ENCODE assay signal across 30 mouse cellular contexts in the genomic region with DNA sequence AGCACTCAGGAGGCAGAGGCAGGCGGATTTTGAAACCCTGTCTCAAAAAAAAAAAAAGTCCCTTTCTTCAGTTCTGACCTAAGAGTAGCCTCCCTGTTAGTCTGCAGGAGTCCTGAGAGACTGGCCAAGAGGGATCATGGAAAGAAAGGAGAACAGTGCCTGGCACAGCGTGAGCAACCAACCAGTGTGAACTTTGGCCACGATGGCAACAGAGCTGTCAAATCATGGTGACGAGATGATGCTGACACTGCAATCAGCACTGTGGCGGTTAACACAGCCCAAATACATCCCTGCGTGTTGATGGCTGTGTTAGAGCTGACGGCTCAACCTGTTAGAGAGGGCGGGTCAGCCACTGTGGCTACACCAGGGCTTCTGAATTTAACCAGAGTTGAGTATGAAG.
A peak's percentile ranks its signal among the peaks of the same experiment; 100 is the strongest.
DNase-seq lines count a peak whose midpoint lies in the region; ATAC-seq and TF ChIP-seq lines count a peak whose summit lies in the region.
"Had no signal": no experiment of that assay in that cellular context is flagged by ENCODE, and none has a peak within 500 bp of the region (broad histone marks: within the 10 kb centered on the region; RNA-seq: fewer than 3 reads in every experiment).

No protein-coding gene starts in this region.

- peak overlapping the region; percentile 93 for H3K27ac ChIP-seq in gastrocnemius, adult 2 months
- no peak overlapping the region for H3K27ac ChIP-seq in intestine, postnatal 0 days (ENCODE audit: low read depth, low read length)
- H3K27ac ChIP-seq in intestine, embryonic 15.5 days, result no peak overlapping the region
- no peak overlapping the region for H3K27ac ChIP-seq in liver, postnatal 0 days (ENCODE audit: low read depth)
- no peak overlapping the region for H3K27ac ChIP-seq in liver, embryonic 12.5 days
- H3K27ac ChIP-seq: embryonic facial prominence, embryonic 13.5 days; embryonic facial prominence, embryonic 15.5 days; forebrain, embryonic 10.5 days; forebrain, embryonic 12.5 days had no signal

- 72% methylated on average over 8 of the region's 8 CpGs for WGBS in intestine, postnatal 0 days
- WGBS in intestine, embryonic 15.5 days, result 88% methylated on average over 8 of the region's 8 CpGs
- 72% methylated on average over 8 of the region's 8 CpGs for WGBS in liver, postnatal 0 days (ENCODE audit: insufficient replicate concordance)
- 79% methylated on average over 8 of the region's 8 CpGs for WGBS in liver, embryonic 12.5 days (ENCODE audit: insufficient replicate concordance)

- H3K4me3 ChIP-seq in gastrocnemius, adult 2 months, result no peak overlapping the region
- no peak overlapping the region for H3K4me3 ChIP-seq in intestine, postnatal 0 days (ENCODE audit: low read depth, low read length)
- no peak overlapping the region for H3K4me3 ChIP-seq in intestine, embryonic 15.5 days (replicated peaks)
- no peak overlapping the region for H3K4me3 ChIP-seq in liver, postnatal 0 days (ENCODE audit: low read depth, low read length)
- H3K4me3 ChIP-seq in liver, embryonic 12.5 days, result no peak overlapping the region
- H3K4me3 ChIP-seq: embryonic facial prominence, embryonic 13.5 days; embryonic facial prominence, embryonic 15.5 days; erythroblast, embryonic 14.5 days; forebrain, embryonic 10.5 days; forebrain, embryonic 12.5 days had no signal

- DNase-seq in gastrocnemius, adult 2 months, result no peak
- no peak for DNase-seq in gastrocnemius, postnatal 14 days
- peak; percentile 39 for DNase-seq in kidney, adult 9 months
- DNase-seq in kidney, adult 11 months, result no peak
- DNase-seq in liver, postnatal 0 days, result no peak
- DNase-seq: adrenal gland, adult 8-10 months; adrenal gland, postnatal 14 days; adrenal gland, postnatal 36 days; B cell, adult 2 months; cerebellum, adult 11 months; cerebellum, adult 18-20 months; cerebellum, adult 8-10 months; cerebellum, adult 9-11 months; cerebellum, postnatal 14 days; cerebellum, postnatal 36 days; embryo, embryonic 11 days had no signal

- TF ChIP-seq EP300 in liver, postnatal 0 days (IDR thresholded peaks at IDR 0.05; ENCODE audit: low read depth), result no peak

- no peak for TF ChIP-seq CTCF in gastrocnemius, adult 2 months (IDR thresholded peaks at IDR 0.05)
- no peak for TF ChIP-seq CTCF in intestine, postnatal 0 days (IDR thresholded peaks at IDR 0.05; ENCODE audit: low read depth)
- TF ChIP-seq CTCF in liver, postnatal 0 days (IDR thresholded peaks at IDR 0.05; ENCODE audit: low read depth), result no peak

- no peak overlapping the region for H3K9ac ChIP-seq in intestine, postnatal 0 days (ENCODE audit: low read depth, low read length)
- no peak overlapping the region for H3K9ac ChIP-seq in intestine, embryonic 15.5 days
- H3K9ac ChIP-seq in liver, postnatal 0 days (replicated peaks), result no peak overlapping the region
- no peak overlapping the region for H3K9ac ChIP-seq in liver, embryonic 12.5 days
- H3K9ac ChIP-seq: embryonic facial prominence, embryonic 13.5 days; embryonic facial prominence, embryonic 15.5 days; forebrain, embryonic 12.5 days had no signal

- ATAC-seq in intestine, postnatal 0 days, result peak; percentile 59
- ATAC-seq in intestine, embryonic 15.5 days, result no peak
- peak; percentile 18; the same call in 1 of the 2 replicates for ATAC-seq in liver, postnatal 0 days
- ATAC-seq in liver, embryonic 12.5 days, result no peak
- ATAC-seq: activated CD4-positive, CD25-positive, alpha-beta regulatory T cell, adult 4 months; CD4-positive, CD25-positive, alpha-beta regulatory T cell, adult 4 months; forebrain, embryonic 14.5 days; Patski had no signal

- H3K4me2 ChIP-seq in intestine, postnatal 0 days (replicated peaks; ENCODE audit: low read depth), result no peak overlapping the region
- H3K4me2 ChIP-seq in intestine, embryonic 15.5 days (replicated peaks), result no peak overlapping the region
- H3K4me2 ChIP-seq in liver, postnatal 0 days (ENCODE audit: low read depth, low read length), result no peak overlapping the region
- no peak overlapping the region for H3K4me2 ChIP-seq in liver, embryonic 12.5 days
- H3K4me2 ChIP-seq: embryonic facial prominence, embryonic 13.5 days; embryonic facial prominence, embryonic 15.5 days; forebrain, embryonic 12.5 days had no signal

- no peaks in the 10 kb centered on the region for H3K9me3 ChIP-seq in intestine, postnatal 0 days (ENCODE audit: control insufficient read depth)
- no peaks in the 10 kb centered on the region for H3K9me3 ChIP-seq in intestine, embryonic 15.5 days
- no peaks in the 10 kb centered on the region for H3K9me3 ChIP-seq in liver, postnatal 0 days (ENCODE audit: low read length)
- no peaks in the 10 kb centered on the region for H3K9me3 ChIP-seq in liver, embryonic 12.5 days (replicated peaks)
- H3K9me3 ChIP-seq: embryonic facial prominence, embryonic 13.5 days; embryonic facial prominence, embryonic 15.5 days; forebrain, embryonic 10.5 days; forebrain, embryonic 12.5 days; G1E had no signal

- intact Hi-C loops in gastrocnemius, adult 2 months (cut with DNase I), result no loop called here
- intact Hi-C loops in gastrocnemius, postnatal 14 days (cut with DNase I; ENCODE audit: low total_unique reads), result no loop called here

- no peaks in the 10 kb centered on the region for H3K27me3 ChIP-seq in intestine, postnatal 0 days (replicated peaks; ENCODE audit: control insufficient read depth, insufficient read depth, low read length)
- no peaks in the 10 kb centered on the region for H3K27me3 ChIP-seq in intestine, embryonic 15.5 days (replicated peaks)
- no peaks in the 10 kb centered on the region for H3K27me3 ChIP-seq in liver, postnatal 0 days (ENCODE audit: insufficient read depth, low read length)
- peaks cover 6% of the 10 kb centered on the region; the same call in 1 of the 2 replicates for H3K27me3 ChIP-seq in liver, embryonic 12.5 days (replicated peaks)
- H3K27me3 ChIP-seq: CH12.LX; embryonic facial prominence, embryonic 15.5 days; forebrain, embryonic 12.5 days had no signal

- H3K4me1 ChIP-seq in intestine, postnatal 0 days (replicated peaks; ENCODE audit: control insufficient read depth, insufficient read depth, low read length), result no peaks in the 10 kb centered on the region
- H3K4me1 ChIP-seq in intestine, embryonic 15.5 days (replicated peaks), result no peaks in the 10 kb centered on the region
- H3K4me1 ChIP-seq in liver, postnatal 0 days (ENCODE audit: insufficient read depth), result no peaks in the 10 kb centered on the region; the same call in 1 of the 2 replicates
- peaks cover 23% of the 10 kb centered on the region for H3K4me1 ChIP-seq in liver, embryonic 12.5 days
- H3K4me1 ChIP-seq: embryonic facial prominence, embryonic 13.5 days had no signal

- no peaks in the 10 kb centered on the region for H3K36me3 ChIP-seq in intestine, postnatal 0 days (ENCODE audit: control insufficient read depth, insufficient read depth)
- no peaks in the 10 kb centered on the region for H3K36me3 ChIP-seq in intestine, embryonic 15.5 days
- peaks cover 24% of the 10 kb centered on the region for H3K36me3 ChIP-seq in liver, postnatal 0 days (replicated peaks; ENCODE audit: insufficient read depth, low read length)
- no peaks in the 10 kb centered on the region for H3K36me3 ChIP-seq in liver, embryonic 12.5 days
- H3K36me3 ChIP-seq: embryonic facial prominence, embryonic 13.5 days; embryonic facial prominence, embryonic 15.5 days; forebrain, embryonic 12.5 days had no signal

Comparison
In these comparisons a context has a peak if more than half of its experiments do, and no peak if none do; other contexts are left out.
1. ATAC-seq: peak in intestine, postnatal 0 days (single experiment) and liver, postnatal 0 days (single experiment); none in intestine, embryonic 15.5 days (single experiment) and liver, embryonic 12.5 days (single experiment).